Mouse (Mus musculus) spleen, adult 2 months (tissue): ENCODE data around the gene Gm3159.
"Not testable (repeated sequence)": the region's sequence is repeated elsewhere in the genome, so short reads cannot be mapped to it uniquely, and the experiment has no call there.

Experiments used
- CTCF ChIP-seq: fragments of 200-500 bp; IDR thresholded peaks from 2 replicates; pipeline ENCODE4 v1.5.1; 2011; ENCODE audit warnings: mild to moderate bottlenecking, inconsistent platforms; ENCODE audit not compliant: insufficient read depth, insufficient read length, insufficient replicate concordance; ENCODE audit errors: extremely low read depth
- POLR2A ChIP-seq: fragments of 200-500 bp; IDR thresholded peaks from 2 replicates; pipeline ENCODE4 v1.6.1; 2011; ENCODE audit warnings: low read depth, low read length, inconsistent platforms

GRCm38 (mm10) chr14:4403840-4404239 lies 6.5 kb downstream of the Gm3159 start:
- not testable (repeated sequence) for TF ChIP-seq CTCF, POLR2A
